Mouse (Mus musculus) CH12.LX (cell line): Measurements from ENCODE around the gene Ube2o.

Experiments used
- CTCF ChIP-seq, 2 experiments: IDR thresholded peaks in 1 of 2; conservative IDR thresholded peaks in 1 of 2; 2 replicates each; pipeline ENCODE4 v1.5.1; 2011 to 2012; ENCODE audit warnings: low read depth in 2 of 2, low read length in 2 of 2, improper control_type of control experiment in 1 of 2, inconsistent platforms in 1 of 2, mild to moderate bottlenecking in 1 of 2, moderate library complexity in 1 of 2
- JUND ChIP-seq: conservative IDR thresholded peaks from 2 replicates; pipeline ENCODE4 v1.6.1; 2011; ENCODE audit warnings: low read depth, low read length, improper control_type of control experiment
- MAX ChIP-seq: IDR thresholded peaks from 2 replicates; pipeline ENCODE4 v1.6.1; 2011; ENCODE audit warnings: low read length, improper control_type of control experiment
- UBTF ChIP-seq: IDR thresholded peaks from 2 replicates; pipeline ENCODE4 v1.6.1; 2012; ENCODE audit warnings: low read depth, mild to moderate bottlenecking, inconsistent platforms, low read length, improper control_type of control experiment, moderate library complexity
- USF1 ChIP-seq: IDR thresholded peaks from 2 replicates; pipeline ENCODE4 v1.6.1; 2014; ENCODE audit warnings: low read depth, mild to moderate bottlenecking, inconsistent platforms, low read length, improper control_type of control experiment

GRCm38 (mm10) chr11:116554171-116554878 is 26.9 kb downstream of the Ube2o start:
- TF ChIP-seq CTCF (conservative IDR thresholded peaks at IDR 0.05 in 1 of 2, IDR thresholded peaks at IDR 0.05 in 1 of 2; ENCODE audit: low read depth in 2 of 2, low read length in 2 of 2) (peak; percentile 69 to 87), JUND (no peak), USF1 (no peak), MAX (no peak), UBTF (no peak)
